Mouse (Mus musculus): ENCODE measurements around the gene Srd5a1. TPM values are rescaled to one million over a fixed set of nuclear protein-coding genes. Genes with fewer than 3 reads are reported as not detected.

Gene Srd5a1
- 0.94 TPM for polyA plus RNA-seq (2017; shearing (Covaris generic))

GRCm38 (mm10) chr13:69611398-69612174 is at the start of gene Srd5a1:
Gene Srd5a1 (minus strand): TSS chr13:69611442.

GRCm38 (mm10) chr13:69534334-69534653 is 76.9 kb downstream of the Srd5a1 start, which contains the start of gene Tent4a:
Gene Tent4a (minus strand): TSS chr13:69534617.

GRCm38 (mm10) chr13:69533405-69534333 is 77.6 kb downstream of the Srd5a1 start, which contains the start of gene Nsun2:
Gene Nsun2 (plus strand): TSS chr13:69533746.

Other genes with a start within 250 kb of the Srd5a1 start
- 124 TPM for gene Nsun2, start 77.7 kb downstream of the Srd5a1 start, polyA plus RNA-seq (2017; shearing (Covaris generic))
- gene Tent4a, start 76.8 kb downstream of the Srd5a1 start, polyA plus RNA-seq (2017; shearing (Covaris generic)): 14.3 TPM
- gene Ube2ql1, start 128.4 kb upstream of the Srd5a1 start, polyA plus RNA-seq (2017; shearing (Covaris generic)): not detected
- 123 TPM for gene Med10, start 191.0 kb upstream of the Srd5a1 start, polyA plus RNA-seq (2017; shearing (Covaris generic))

Measured in effector memory CD4-positive, alpha-beta T cell, adult 7 months (primary cell).